Mouse (Mus musculus): Measurements from ENCODE around the gene Emc6. TPM values are rescaled to one million over a fixed set of nuclear protein-coding genes. Genes with fewer than 3 reads are reported as not detected.
A peak's percentile ranks its signal among the peaks of the same experiment; 100 is the strongest.

The Emc6 gene
- polyA plus RNA-seq, 1 experiment from 2014 or later = 72.1 TPM

DNA sequence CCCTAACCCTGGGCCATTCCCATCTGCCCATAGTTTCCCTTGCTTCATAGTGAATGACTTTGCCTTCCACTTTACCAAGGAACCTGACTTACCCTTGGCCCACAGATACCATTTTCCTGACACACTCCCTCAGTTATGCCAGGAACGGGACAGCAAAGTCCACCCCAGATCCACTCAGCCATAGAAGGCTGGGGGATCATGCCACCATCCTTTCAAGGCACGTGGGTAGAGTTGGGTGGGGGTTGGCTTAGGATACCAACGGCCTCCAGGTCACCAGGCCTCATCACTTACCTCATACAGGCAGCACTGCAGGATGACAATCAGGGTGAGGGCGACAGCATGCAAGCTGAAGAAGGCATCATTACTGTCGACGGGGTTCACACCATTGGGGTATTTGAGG is 10.4 kb upstream of the Emc6 start:
- Histone ChIP-seq H3K27me3 (ENCODE audit: control insufficient read depth, insufficient read depth, low read depth, low read length) (no peaks in the 10 kb centered on the region), H3K4me2 (ENCODE audit: low read depth, low read length) (no peak overlapping the region), H3K9ac (ENCODE audit: low read depth, low read length) (no peak overlapping the region), H3K27ac (ENCODE audit: low read length) (no peak overlapping the region), H3K36me3 (ENCODE audit: control insufficient read depth, insufficient read depth) (no peaks in the 10 kb centered on the region), H3K9me3 (replicated peaks; ENCODE audit: control insufficient read depth, low read length) (no peaks in the 10 kb centered on the region), H3K4me3 (ENCODE audit: low read depth, low read length) (no peak overlapping the region), H3K4me1 (ENCODE audit: control insufficient read depth, low read depth, low read length) (no peaks in the 10 kb centered on the region)
- no peak for ATAC-seq (ENCODE audit: low read depth)
- 72% methylated on average over 6 of the region's 6 CpGs for WGBS (ENCODE audit: insufficient replicate concordance)

GRCm38 (mm10) chr11:73185872-73186615 is 9.2 kb upstream of the Emc6 start:
- WGBS (ENCODE audit: insufficient replicate concordance) = 65% methylated on average over 10 of the region's 10 CpGs
- ATAC-seq (ENCODE audit: low read depth) = no peak

DNA sequence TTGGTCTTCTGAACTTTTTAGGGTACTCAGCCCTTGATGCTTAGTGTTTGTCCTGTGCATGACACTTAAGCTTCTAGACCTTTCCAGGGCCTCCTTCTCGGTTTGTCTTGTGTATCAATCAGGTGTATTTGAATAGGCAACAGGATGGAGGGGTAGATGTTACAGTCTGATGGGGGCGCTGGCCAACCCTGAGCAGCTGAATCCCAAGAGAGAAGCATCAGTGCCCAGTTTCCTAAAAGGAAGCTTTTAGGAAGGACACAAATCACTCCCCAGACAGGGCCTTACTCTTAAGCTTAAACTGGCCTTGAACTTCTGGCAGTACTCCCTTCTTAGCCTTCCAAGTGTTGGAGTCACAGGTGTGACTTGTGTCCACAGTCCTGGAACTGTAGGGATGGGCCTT is 1.1 kb upstream of the Emc6 start:
- Histone ChIP-seq H3K9me3 (replicated peaks; ENCODE audit: control insufficient read depth, low read length) (no peaks in the 10 kb centered on the region), H3K4me2 (ENCODE audit: low read depth, low read length) (peak overlapping the region; percentile 95), H3K36me3 (ENCODE audit: control insufficient read depth, insufficient read depth) (peaks cover 2% of the 10 kb centered on the region), H3K27me3 (ENCODE audit: control insufficient read depth, insufficient read depth, low read depth, low read length) (no peaks in the 10 kb centered on the region), H3K9ac (ENCODE audit: low read depth, low read length) (peak overlapping the region; percentile 84), H3K4me3 (ENCODE audit: low read depth, low read length) (peak overlapping the region; percentile 95), H3K4me1 (ENCODE audit: control insufficient read depth, low read depth, low read length) (peaks cover 28% of the 10 kb centered on the region), H3K27ac (ENCODE audit: low read length) (no peak overlapping the region)
- no peak for ATAC-seq (ENCODE audit: low read depth)
- 16% methylated on average over 2 of the region's 2 CpGs for WGBS (ENCODE audit: insufficient replicate concordance)

More at GRCm38 (mm10) chr11:73185872-73186615, 9.2 kb upstream of the Emc6 start:
- Histone ChIP-seq H3K36me3 (ENCODE audit: control insufficient read depth, insufficient read depth) (no peaks in the 10 kb centered on the region), H3K27me3 (ENCODE audit: control insufficient read depth, insufficient read depth, low read depth, low read length) (no peaks in the 10 kb centered on the region), H3K9ac (ENCODE audit: low read depth, low read length) (no peak overlapping the region), H3K4me1 (ENCODE audit: control insufficient read depth, low read depth, low read length) (no peaks in the 10 kb centered on the region), H3K4me3 (ENCODE audit: low read depth, low read length) (no peak overlapping the region), H3K9me3 (replicated peaks; ENCODE audit: control insufficient read depth, low read length) (no peaks in the 10 kb centered on the region), H3K27ac (ENCODE audit: low read length) (no peak overlapping the region), H3K4me2 (ENCODE audit: low read depth, low read length) (no peak overlapping the region)

DNA sequence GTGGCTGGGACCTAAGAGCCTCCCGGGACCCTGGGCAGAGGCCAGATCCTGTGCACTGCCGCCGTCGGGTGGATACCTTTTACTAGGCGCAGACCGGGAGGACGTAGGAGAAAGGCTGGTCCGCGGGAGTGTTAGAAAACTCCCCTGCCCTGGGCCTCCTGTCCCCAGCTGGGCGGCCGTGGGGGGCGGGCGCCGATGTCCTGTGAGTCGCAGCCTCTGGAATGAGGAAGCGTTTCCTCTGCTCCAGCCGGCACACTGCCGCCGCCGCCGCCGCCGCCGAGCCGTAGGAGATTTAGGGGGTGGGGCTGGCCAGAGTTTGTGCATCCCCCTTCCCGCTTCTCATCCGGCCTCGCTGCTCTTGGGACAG is 655 bp upstream of the Emc6 start:
- Histone ChIP-seq H3K27me3 (ENCODE audit: control insufficient read depth, insufficient read depth, low read depth, low read length) (no peaks in the 10 kb centered on the region), H3K4me2 (ENCODE audit: low read depth, low read length) (peak overlapping the region; percentile 95), H3K4me3 (ENCODE audit: low read depth, low read length) (peak overlapping the region; percentile 95), H3K9me3 (replicated peaks; ENCODE audit: control insufficient read depth, low read length) (no peaks in the 10 kb centered on the region), H3K4me1 (ENCODE audit: control insufficient read depth, low read depth, low read length) (peaks cover 29% of the 10 kb centered on the region), H3K36me3 (ENCODE audit: control insufficient read depth, insufficient read depth) (peaks cover 2% of the 10 kb centered on the region), H3K9ac (ENCODE audit: low read depth, low read length) (peak overlapping the region; percentile 84), H3K27ac (ENCODE audit: low read length) (peak overlapping the region; percentile 84)
- under 1% methylated on average over 28 of the region's 28 CpGs for WGBS (ENCODE audit: insufficient replicate concordance)
- ATAC-seq (ENCODE audit: low read depth) = peak; percentile 43

DNA sequence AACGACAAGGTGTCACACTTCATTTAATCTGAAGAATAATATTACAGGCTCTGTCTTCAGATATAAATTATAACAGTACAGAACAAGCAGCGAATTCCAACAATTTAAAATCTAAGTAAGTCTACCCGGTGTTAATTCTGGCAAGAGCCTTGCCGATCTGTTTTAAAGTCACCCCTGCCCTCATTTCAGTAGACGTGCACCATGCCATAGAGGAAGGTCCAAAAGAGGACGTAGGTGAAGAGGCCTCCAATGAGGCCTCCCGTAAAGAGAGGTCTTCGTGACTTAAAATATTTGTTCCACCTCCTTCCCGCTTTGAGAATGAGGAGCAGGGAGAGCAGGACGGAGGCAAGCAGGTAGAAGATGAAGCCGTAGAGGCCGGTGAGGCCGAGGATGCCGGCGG is 651 bp downstream of the Emc6 start:
- peaks cover 35% of the 10 kb centered on the region for H3K4me1 ChIP-seq (ENCODE audit: control insufficient read depth, low read depth, low read length)
- peaks cover 2% of the 10 kb centered on the region for H3K36me3 ChIP-seq (ENCODE audit: control insufficient read depth, insufficient read depth)
- H3K4me3 ChIP-seq (ENCODE audit: low read depth, low read length) = peak overlapping the region; percentile 95
- 1% methylated on average over 15 of the region's 15 CpGs for WGBS (ENCODE audit: insufficient replicate concordance)
- H3K9me3 ChIP-seq (replicated peaks; ENCODE audit: control insufficient read depth, low read length) = no peaks in the 10 kb centered on the region
- H3K27me3 ChIP-seq (ENCODE audit: control insufficient read depth, insufficient read depth, low read depth, low read length) = no peaks in the 10 kb centered on the region
- H3K4me2 ChIP-seq (ENCODE audit: low read depth, low read length) = peak overlapping the region; percentile 80
- H3K9ac ChIP-seq (ENCODE audit: low read depth, low read length) = peak overlapping the region; percentile 91
- peak overlapping the region; percentile 81 for H3K27ac ChIP-seq (ENCODE audit: low read length)
- ATAC-seq (ENCODE audit: low read depth) = no peak

DNA sequence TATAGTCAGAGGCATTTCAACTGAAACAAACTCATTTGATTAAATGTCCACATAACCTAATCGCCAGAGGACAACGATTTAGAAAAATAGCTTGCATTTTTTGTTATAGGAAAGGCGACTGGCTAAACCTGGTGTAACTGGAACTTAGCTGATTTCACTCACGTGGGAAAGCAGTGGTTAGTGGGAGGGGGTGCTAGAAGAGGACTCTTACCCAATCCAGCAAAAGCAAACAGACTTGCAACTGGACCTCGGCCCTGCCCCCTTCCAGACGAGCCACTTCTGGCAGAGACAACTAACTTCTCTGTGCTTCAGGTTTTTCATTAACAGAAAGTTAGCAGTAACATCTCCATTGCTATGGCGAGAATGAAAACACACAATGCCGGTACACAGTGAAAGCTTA is 1.2 kb downstream of the Emc6 start:
- 0 out of 2 replicates have a peak, but pooled peaks have one; percentile 7 for ATAC-seq (ENCODE audit: low read depth)
- 31% methylated on average over 8 of the region's 8 CpGs for WGBS (ENCODE audit: insufficient replicate concordance)
- H3K4me1 ChIP-seq (ENCODE audit: control insufficient read depth, low read depth, low read length) = peaks cover 35% of the 10 kb centered on the region
- peak overlapping the region; percentile 91 for H3K9ac ChIP-seq (ENCODE audit: low read depth, low read length)
- peak overlapping the region; percentile 95 for H3K4me3 ChIP-seq (ENCODE audit: low read depth, low read length)
- H3K27me3 ChIP-seq (ENCODE audit: control insufficient read depth, insufficient read depth, low read depth, low read length) = no peaks in the 10 kb centered on the region
- peaks cover 2% of the 10 kb centered on the region for H3K36me3 ChIP-seq (ENCODE audit: control insufficient read depth, insufficient read depth)
- H3K9me3 ChIP-seq (replicated peaks; ENCODE audit: control insufficient read depth, low read length) = no peaks in the 10 kb centered on the region
- H3K4me2 ChIP-seq (ENCODE audit: low read depth, low read length) = peak overlapping the region; percentile 80
- peak overlapping the region; percentile 81 for H3K27ac ChIP-seq (ENCODE audit: low read length)

DNA sequence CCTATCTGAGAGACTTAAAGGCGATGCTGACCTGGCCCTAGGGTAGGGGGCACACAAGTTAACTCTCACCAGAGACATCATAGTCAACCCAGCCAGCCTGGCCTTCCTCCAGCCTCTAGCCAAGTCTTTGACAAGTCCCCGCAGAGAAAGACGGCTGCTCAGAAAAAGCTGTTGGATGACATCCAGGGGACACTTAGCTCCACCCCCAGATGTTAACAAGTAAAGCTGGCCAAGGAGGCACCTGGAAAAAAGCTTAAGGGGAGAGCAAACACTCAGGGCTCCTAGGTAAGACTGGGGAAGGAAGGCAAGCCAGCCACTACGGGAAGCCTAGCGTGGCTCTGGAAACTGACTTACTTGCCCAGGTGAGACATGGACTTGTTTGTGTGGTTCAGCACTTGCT is 4.7 kb downstream of the Emc6 start:
- Histone ChIP-seq H3K4me2 (ENCODE audit: low read depth, low read length) (no peak overlapping the region), H3K36me3 (ENCODE audit: control insufficient read depth, insufficient read depth) (peaks cover 2% of the 10 kb centered on the region), H3K27ac (ENCODE audit: low read length) (no peak overlapping the region), H3K4me1 (ENCODE audit: control insufficient read depth, low read depth, low read length) (peaks cover 22% of the 10 kb centered on the region), H3K9ac (ENCODE audit: low read depth, low read length) (no peak overlapping the region), H3K4me3 (ENCODE audit: low read depth, low read length) (no peak overlapping the region), H3K9me3 (replicated peaks; ENCODE audit: control insufficient read depth, low read length) (no peaks in the 10 kb centered on the region), H3K27me3 (ENCODE audit: control insufficient read depth, insufficient read depth, low read depth, low read length) (no peaks in the 10 kb centered on the region)
- 60% methylated on average over 5 of the region's 5 CpGs for WGBS (ENCODE audit: insufficient replicate concordance)
- no peak for ATAC-seq (ENCODE audit: low read depth)

GRCm38 (mm10) chr11:73169231-73169630 is 7.6 kb downstream of the Emc6 start:
- 0 out of 2 replicates have a peak, but pooled peaks have one; percentile 23 for ATAC-seq (ENCODE audit: low read depth)
- Histone ChIP-seq H3K4me1 (ENCODE audit: control insufficient read depth, low read depth, low read length) (peaks cover 7% of the 10 kb centered on the region), H3K27me3 (ENCODE audit: control insufficient read depth, insufficient read depth, low read depth, low read length) (no peaks in the 10 kb centered on the region), H3K27ac (ENCODE audit: low read length) (no peak overlapping the region), H3K9ac (ENCODE audit: low read depth, low read length) (no peak overlapping the region), H3K36me3 (ENCODE audit: control insufficient read depth, insufficient read depth) (no peaks in the 10 kb centered on the region), H3K4me2 (ENCODE audit: low read depth, low read length) (no peak overlapping the region), H3K4me3 (ENCODE audit: low read depth, low read length) (no peak overlapping the region), H3K9me3 (replicated peaks; ENCODE audit: control insufficient read depth, low read length) (no peaks in the 10 kb centered on the region)
- 46% methylated on average over 4 of the region's 4 CpGs for WGBS (ENCODE audit: insufficient replicate concordance)

DNA sequence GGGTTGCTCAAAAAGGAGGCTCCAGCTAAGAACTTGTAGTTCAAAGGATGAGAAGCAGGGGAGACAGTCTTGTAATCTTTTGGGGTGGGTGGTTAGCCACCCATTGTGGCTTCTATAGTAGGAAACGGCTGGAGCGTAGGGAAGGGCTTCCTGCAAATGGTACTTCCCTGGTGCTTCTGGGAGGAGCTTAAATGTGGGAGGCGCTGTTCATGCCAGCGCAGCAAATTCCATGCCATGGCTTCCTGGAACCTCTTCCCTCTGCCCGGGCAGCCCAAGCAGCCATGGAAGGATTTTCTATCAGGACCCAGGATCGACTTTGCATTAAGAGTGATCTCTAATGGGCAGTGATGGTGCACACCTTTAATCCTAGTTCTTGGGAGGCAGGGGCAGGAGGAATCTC is 8.3 kb downstream of the Emc6 start:
- Histone ChIP-seq H3K9me3 (replicated peaks; ENCODE audit: control insufficient read depth, low read length) (no peaks in the 10 kb centered on the region), H3K4me3 (ENCODE audit: low read depth, low read length) (no peak overlapping the region), H3K4me1 (ENCODE audit: control insufficient read depth, low read depth, low read length) (peaks cover 7% of the 10 kb centered on the region), H3K27ac (ENCODE audit: low read length) (no peak overlapping the region), H3K27me3 (ENCODE audit: control insufficient read depth, insufficient read depth, low read depth, low read length) (no peaks in the 10 kb centered on the region), H3K9ac (ENCODE audit: low read depth, low read length) (no peak overlapping the region), H3K4me2 (ENCODE audit: low read depth, low read length) (no peak overlapping the region), H3K36me3 (ENCODE audit: control insufficient read depth, insufficient read depth) (no peaks in the 10 kb centered on the region)
- 77% methylated on average over 6 of the region's 6 CpGs for WGBS (ENCODE audit: insufficient replicate concordance)
- no peak for ATAC-seq (ENCODE audit: low read depth)
